Mouse (Mus musculus) embryo, embryonic 10.5 days (tissue): ENCODE results near the gene Mael.

ENCODE experiments used
- DNase-seq: peaks from one replicate; pipeline ENCODE4 v3.0.0-alpha.2; 2015; ENCODE audit warnings: low spot score

Mael gene

DNA sequence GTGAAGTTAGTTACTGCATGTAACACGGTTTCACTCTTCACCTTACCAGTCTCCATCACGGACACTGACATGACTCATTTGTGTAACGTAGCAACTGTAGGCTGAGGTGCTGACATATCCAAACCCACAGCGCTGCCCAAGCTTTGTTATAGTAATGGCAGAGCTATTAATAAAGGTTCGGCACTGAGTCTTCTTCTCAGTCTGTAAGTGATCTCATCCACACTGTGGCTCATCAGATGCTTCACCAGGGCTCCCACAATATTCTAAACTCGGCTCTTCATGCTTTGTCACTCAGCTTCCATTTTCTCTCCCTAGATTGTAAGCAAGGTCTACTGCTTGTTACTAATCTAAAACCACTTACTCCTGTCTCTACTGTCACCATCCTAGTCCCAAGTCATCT is 29.2 kb downstream of the Mael start:
- no peak for DNase-seq

DNA sequence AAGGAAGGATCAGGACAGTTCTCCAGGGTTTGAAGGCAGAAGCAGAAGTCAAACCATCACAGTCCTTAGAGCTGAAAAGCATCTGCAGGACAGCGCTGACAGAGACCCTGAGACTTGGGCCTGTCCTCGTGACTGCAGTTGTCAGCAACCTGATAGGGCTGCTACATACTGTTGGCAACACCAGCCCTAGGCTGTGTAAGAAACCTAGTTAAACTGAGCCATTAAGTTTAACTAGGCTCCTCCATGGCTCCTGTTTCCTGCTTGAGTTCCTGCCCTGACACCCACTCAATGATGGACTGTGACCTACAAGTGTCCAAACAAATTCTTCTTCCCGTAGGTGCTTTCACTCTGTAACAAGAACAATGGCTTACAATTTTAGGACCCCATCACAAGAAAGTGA is 33.4 kb downstream of the Mael start:
- DNase-seq = no peak

DNA sequence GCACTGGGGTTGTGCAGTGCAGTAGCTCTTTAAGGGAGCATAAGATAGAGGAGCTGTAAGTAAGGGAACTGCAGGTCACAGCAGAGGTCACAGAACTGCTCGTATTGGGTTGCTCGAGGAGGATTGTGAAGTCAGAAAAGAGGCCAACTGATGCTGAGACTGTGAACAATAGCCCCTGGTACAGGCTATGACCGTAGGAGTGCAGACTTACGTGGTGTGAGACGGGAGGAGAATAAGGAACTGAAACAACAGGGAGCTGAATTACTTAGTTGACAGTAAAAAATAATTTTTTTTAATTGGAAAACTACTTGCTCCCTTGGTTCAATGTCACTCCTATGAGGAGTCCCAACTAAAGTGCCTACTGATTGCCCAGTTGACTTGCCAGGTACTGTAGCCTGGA is 34.4 kb downstream of the Mael start:
- peak; percentile 26 for DNase-seq

DNA sequence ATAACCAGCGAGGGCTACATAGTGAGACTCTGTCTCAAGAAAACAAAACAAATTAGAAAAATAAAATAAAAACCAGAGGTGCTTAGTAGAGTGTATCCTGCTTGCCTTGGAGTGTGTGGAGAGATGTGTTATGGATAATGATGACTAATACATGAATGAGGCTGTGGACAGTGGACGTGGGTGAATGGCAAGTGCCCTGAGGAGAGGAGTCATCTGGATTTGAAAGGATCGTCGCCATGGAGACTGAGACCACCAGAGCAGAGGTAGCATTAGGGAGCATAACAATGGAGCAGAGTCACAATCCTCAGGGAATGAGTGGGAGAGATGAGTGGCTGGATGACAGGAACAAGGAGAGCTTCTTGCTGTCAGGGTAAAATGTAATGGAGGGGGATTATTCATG is 48.7 kb downstream of the Mael start:
- DNase-seq = peak; percentile 57

DNA sequence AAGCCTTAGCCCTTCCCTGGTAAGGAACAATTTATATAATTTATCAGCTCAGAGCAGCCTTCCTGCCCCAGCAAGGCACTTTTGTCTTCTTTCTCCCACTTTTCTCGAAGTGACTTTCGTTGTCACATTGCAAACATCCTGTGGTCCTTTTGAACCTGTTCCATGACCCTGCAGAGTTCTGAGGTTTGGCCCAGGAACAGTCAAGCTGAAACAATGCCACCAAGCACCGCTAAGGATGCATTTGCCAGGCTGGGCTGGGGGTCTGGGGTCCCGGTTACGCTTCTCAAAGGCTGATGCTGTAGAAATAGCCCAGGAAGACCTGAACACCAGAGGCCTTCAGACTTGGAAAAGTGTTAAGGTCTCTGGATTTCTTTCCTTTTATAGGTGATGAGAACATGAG is 53.2 kb downstream of the Mael start:
- no peak for DNase-seq

DNA sequence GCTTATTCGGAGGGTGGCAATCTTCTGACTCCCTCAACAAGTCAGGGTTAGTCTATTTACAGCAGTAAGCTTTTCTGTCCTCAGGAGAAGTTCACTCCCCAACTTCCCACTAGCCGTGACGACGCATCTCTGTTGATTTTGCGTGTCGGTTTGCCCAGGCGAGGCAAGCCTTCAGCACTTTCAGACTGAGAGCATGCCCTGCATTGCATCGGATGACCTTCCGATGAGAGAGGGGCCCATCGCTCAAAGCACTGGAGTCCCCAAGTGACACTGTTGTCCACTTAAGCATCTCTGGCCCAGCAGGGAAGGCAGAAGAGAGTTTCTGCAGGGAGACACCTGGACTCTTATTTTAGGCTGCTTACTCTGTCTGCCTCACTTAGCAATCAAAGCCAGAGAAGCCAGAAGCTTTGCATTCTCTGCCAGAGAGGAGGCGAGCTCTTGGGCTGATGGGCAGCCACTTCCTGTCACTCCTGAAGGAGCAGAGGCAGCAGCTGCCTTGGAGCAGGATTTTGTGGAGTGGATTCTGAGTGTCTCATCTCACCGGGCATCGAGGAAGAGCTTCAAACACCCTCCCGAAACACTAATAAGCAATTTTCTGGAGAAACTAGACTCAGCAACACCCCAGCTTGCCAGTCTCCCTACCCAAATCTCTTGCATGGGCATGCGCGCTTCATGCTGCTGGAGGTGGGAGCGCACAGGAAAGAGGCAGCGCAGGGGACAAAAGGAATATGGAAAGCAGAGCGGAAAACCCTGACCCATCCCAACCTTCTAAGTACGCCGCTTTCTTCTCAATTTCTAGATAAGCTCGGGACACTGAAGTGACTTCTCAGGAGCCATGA is 53.9 kb downstream of the Mael start:
- DNase-seq = no peak

DNA sequence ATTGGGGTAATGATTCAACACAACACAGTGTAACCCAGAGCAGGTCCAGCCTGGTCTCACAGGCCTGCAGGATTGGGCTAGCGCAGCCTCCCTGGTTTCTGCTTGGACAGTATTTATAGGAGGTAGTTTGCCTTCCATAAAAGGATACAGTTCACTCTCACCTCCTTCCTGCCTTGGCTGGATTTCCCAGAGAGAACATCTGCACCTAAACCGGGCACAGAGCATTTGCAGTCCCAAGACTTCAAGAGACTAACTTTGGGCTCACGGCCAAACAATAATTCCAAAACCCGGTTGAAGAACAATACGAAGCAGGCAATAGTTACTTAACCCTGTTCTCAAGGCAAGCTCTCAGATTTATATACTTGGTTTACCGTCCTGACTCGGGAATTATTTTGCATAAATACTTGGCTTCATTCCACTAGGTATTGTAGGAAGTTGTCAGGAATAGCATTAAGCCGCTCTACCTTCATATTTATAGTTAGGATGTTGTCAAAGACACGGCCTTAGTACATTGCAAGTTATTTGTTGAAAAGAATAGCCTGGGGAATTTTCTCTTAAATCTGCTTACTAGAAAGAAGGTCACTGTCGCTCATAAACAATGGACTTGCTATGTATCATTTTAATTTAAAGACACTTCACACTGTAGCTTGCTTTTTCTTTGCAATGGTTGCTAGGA is 55.5 kb downstream of the Mael start:
- DNase-seq = no peak

DNA sequence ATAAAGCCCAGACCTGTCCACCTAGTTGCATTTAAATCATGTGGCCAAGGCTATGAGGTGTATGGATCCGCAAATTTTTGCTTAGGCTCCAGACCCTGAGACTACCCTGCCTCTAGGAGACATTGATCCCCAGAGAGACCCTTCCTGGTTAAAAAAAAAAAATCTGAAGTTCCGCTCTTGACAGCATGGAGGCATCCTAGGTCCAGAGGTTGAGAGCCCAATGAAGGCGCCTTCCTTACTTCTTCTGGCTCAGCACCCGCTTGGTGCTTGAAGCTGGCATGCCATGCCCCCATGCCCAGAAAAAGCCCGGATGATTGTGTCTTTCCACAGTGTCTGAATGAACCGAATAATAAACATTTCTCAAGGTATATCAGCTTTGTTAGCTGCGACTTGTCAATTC is 57.0 kb downstream of the Mael start:
- DNase-seq = no peak

DNA sequence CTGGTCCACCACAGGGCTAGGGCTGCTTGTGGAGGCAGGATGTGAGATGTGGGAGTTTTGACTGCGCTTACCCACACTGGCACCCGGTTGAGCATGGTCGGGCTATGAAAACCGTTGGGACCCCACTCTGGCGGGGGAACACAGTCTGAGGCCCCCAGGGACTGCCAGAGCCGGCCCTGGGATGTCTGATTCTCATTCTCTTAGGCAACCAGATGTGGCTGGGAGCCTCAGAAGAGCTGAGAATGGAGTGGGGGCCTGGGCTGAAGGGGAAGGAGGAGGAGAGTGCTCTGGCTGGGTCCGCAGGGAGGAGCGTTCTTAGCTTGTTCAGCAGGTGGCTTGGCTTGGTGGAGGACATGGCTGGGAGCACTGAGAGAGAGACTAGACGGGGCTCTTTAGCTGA is 64.9 kb downstream of the Mael start:
- no peak for DNase-seq

DNA sequence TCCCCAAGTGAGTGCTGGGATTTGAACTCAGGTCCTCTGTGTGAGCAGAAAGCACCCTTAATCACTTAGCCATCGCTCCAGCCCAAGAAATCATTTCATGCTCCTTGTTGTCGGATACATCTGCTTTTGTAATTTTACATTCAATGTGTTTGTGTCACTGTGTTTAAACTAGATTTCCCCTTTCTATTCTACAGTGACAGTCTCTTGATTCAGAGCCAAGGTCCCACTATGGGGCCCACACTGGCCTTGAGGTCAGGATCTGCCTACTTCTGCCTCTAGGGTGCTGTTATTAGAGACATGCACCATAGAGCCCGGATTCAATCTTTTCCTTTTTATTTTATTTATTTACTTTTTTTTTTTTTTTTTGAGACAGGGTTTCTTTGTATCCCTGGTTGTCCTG is 65.6 kb downstream of the Mael start:
- no peak for DNase-seq

DNA sequence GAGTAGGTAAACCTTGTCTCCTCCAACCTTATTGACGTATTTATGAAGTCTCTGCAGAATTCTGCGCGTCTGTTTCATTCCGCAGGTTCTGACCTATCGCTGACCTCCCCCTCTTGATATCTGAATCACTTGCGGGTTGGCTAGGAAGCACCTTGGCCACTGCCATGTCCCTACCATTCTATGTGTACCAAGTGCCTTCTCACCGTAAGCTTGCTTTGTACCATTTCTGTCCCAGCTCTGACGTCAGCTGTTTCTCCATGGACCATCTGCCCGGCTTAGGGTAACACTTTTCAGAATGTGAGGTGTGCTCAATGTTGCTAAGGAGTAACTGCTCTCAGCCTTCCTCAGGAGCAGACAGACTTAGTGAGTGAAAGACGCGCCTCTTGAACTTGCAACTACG is 67.7 kb downstream of the Mael start:
- no peak for DNase-seq

DNA sequence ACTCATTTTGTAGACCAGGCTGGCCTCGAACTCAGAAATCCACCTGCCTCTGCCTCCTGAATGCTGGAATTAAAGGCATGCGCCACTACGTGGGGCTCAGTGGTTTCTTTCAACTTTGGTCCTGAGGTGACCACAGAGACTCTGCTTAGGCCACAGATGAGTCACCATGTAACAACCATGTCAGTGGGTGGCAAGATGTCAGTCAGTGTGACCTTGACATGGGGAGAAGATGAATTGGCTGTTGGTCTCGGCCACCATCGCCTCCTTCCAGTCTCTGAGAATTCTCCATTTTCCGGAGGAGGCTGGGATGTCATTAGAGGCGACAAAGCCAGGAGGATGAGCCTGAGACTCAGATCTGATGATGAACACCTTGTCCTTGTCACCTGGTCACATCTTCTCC is 68.8 kb downstream of the Mael start:
- DNase-seq = no peak

DNA sequence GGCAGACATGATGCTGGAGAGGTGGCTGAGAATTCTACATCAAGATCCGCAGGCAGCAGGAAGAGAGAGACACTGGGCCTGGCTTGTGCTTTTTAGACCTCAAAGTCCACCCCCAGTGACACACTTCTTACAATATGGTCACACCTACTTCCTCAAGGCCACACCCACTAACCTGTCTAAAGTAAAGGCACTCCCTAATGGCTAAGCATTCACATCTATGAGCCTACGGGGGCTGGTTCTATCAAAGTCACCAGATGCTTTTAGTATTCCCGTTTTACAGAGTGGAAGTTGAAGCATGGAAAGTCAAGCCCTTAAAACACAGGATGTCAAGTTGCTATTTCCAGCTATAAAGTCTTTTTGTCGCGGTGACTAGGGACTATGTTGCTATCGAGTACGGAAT is 70.5 kb downstream of the Mael start:
- DNase-seq = no peak

DNA sequence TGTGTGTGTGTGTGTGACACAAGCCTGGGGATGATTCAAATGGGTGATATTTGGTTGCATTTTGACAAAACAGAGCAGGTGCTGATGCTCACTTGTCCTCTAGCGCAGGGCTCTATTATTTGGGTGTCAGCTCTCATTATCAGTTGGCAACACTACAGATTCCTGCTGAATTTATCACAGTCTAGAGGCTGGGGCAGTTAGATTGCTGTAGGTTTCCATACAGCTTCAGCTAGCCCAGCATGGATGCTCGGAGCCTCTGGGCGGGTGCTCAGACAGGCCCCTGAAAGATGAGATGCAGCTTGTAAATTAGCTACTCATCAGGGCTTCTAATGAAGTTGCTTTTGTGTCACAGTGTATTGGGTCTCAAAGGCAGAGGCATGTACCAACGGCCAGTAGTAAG is 71.1 kb downstream of the Mael start:
- no peak for DNase-seq

DNA sequence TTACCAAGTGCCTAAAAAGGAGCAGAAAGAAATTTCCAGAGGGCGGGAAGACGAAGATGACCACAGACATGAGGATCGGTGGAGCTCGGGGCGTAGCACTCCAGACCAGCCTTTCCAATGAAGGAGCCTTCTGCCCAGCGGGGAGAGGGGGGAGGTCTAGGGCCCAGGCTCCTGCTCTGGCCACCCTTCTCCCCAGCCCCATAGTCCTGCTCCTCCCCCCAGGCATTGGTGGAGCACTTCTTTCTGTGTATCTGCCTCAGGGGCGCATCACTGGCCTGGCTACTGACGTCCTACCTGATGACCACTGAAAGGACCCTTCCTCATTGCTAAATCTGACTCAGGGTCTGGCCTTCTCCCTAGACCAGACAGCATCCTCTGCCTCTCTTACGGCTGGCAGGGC is 73.4 kb downstream of the Mael start:
- DNase-seq = no peak

DNA sequence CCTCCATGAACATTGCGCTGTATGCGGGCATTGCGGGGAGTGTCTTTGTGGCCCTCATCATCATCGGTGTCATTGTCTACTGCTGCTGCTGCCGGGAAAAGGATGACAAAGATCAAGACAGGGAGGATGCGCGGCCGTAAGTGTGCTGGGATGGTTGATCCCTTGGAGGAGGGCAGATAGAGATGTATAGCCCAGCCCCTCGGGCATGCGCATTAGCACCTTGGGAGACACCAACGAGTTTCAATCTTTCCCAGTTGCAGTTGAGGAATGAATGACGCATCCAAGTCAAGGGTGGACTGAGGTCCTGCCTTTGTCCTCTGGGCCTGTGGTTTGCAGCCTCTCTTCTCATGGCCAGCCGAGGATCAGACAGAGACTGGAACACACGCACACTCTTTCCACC is 74.0 kb downstream of the Mael start:
- no peak for DNase-seq

DNA sequence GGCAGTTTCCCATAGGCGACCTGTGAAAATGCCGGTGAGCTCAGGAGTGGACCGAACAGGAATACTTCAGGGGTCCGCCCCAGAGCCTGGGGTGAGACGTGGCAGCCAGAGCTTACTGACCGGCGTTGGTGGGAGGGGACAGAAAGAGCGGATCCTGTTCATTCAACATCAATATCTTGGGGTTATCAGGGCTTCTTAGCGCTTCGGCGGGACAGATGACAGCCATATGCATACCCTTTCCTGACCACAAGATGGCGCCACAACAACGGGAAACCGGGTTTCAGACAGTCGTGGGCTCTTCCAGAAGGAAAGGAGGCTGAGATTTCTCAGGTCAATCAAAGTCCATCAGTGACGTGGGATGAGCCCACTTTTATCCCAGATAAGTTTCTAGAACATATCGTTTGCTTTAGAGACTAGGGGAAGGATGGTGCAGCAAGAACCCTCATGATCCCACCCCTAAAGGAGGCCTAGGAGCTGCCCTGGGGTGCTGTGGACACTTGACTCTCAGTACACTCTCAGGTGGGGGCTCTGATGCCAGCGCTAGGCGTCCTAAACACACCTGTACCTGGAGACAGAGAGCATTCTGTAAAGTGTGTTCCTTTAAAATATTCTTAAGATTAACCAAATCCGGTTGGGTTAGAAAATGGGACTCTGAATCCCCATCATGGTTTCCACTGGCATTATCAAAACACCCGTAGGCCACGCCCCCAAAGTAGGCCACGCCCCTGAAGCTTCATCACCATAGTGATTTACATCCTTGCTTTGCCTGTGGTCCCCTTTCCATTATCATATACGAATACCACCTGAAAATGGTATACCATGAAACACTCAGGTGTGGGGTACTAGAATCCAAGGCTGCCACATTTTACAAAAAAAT is 77.7 kb downstream of the Mael start:
- DNase-seq = peak; percentile 91

DNA sequence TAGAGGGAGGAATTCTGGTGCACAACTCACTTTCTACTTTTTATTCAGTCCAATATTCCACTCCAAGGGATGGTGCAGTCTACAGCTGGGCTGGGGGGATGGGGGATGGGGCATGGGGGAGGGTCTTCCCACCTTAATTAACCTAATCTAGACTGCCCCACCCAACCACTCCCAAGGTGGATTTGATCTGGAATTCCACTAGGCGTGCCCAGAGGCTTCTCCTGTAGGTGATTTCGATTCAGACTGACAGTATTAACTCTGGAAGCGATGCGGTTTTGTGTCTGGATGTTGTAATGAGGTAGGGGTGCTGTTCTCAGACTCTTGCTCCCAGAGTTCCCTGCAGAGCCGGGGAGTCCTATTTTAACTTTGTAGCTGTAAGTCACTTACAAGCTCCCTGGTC is 78.4 kb downstream of the Mael start:
- DNase-seq = no peak

DNA sequence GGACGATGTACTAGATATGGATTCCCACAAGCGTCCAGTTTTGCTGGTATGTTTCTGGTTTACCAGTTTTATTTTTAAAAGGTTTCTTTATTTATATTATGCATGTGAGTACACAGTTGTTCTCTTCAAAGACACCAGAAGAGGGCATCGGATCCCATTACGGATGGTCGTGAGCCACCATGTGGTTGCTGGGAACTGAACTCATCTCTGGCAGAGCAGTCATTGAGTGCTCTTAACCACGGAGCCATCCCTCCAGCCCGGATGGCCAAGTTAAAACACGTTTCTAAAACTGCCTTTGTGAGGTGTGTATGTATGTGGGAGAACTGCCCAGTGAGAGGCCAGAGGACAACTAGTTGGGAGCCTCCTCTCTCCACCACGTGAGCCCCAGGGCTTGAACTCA is 79.9 kb downstream of the Mael start:
- no peak for DNase-seq

DNA sequence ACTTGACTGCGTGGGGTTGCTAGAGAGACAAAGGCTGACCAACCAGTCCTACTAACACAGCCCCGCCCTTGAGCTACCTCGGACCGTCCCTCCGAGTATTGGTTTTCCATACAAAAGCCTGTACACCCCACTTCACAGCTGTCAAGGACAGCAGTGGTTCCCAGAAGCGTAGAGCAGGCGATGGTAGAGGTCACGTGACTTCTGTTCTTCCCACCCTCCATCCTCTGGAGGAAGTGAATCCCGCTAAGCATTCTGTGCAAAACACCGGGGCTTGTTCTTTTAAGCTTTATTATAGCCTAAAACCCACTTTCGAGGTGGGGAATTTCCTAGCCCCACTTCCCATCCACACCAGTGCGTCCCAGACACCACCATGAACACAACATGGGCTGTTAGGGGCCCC is 80.8 kb downstream of the Mael start:
- no peak for DNase-seq

DNA sequence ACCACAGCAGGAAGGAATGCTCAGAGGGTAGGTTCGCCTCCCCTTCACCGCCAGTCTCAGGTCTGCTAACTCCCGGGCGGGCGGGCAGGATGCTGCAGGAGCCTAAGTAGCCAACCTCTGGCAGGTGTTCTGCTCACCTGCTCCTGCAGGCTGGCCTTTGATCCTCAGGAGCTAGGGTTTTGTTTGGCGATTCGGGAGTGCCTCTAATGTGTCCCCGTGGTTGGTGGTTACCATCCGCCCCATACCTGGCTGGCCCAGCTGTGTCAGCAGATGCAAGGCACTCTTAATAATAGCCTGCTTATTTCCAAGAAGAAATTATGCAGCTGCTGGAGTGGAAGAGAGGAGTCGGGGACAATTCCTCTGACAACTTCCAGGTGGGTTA is 83.4 kb downstream of the Mael start:
- no peak for DNase-seq

DNA sequence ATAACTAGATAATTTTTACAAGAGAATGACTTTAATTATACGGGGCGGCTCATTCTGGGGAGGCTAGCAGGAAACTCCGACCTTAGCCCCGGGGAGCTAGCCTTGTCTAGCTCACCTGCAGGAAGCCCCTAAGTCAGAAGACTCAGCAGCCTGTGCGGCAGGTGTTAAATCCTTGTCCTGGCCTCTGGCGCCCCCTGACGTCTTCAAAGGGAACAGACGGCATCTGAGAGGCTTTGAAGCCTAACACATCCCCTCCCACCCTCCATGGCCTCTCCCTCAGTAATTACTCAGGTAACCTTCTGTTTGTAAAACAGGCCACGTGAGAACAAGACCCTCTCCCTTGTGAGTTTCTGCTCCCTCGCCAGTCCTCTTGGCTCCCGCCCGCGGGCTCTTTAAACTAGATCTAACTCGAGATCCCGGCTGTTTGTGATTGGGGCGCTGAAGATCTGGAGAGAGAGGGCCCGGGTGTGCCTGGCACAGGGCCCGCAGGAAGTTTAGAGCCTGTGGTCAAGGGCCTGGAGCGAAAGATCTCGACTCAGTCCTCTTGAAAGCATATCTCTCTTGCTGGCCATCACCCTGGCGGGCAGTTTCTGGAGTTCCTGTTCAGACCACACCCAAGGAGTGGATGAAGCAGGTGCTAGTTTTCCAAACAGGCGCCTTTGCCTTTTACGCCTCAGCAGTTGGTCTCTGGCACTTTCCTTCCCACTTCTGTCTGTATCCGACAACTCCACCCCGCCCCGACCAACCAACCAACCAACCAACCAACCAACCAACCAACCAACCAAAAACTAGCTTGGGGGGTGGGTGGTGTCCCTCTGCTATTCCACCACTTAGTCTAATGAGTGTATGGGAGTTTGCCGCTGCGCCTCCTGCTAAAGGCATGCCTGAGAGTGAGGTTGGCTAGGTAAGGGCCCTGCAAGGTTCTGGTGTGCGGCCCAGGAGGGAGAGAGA is 84.1 kb downstream of the Mael start:
- DNase-seq = peak; percentile 92
